Mouse (Mus musculus) ES-Bruce4 (cell line): Measurements from ENCODE around the gene Cttnbp2. TPM values are rescaled to one million over a fixed set of nuclear protein-coding genes. Genes with fewer than 3 reads are reported as not detected.

Experiments
- H3K27ac ChIP-seq: 2 replicates; pipeline ENCODE4 v1.5.1; 2012; ENCODE audit warnings: low read length, inconsistent platforms; ENCODE audit not compliant: insufficient read depth
- H3K27me3 ChIP-seq: 2 replicates; pipeline ENCODE4 v1.6.1; 2012; ENCODE audit warnings: mild to moderate bottlenecking, low read length, inconsistent platforms; ENCODE audit not compliant: control insufficient read depth, poor library complexity, insufficient read depth, severe bottlenecking
- H3K36me3 ChIP-seq: 2 replicates; pipeline ENCODE4 v1.6.1; 2012; ENCODE audit warnings: inconsistent platforms, mild to moderate bottlenecking, low read length, moderate library complexity; ENCODE audit not compliant: control insufficient read depth, poor library complexity, insufficient read depth, severe bottlenecking
- H3K4me1 ChIP-seq: one replicate; pipeline ENCODE4 v1.8.1; 2011; ENCODE audit warnings: low read length; ENCODE audit not compliant: control insufficient read depth, insufficient read depth
- H3K4me3 ChIP-seq: 2 replicates; pipeline ENCODE4 v1.5.1; 2011; ENCODE audit warnings: low read depth, mild to moderate bottlenecking, low read length
- H3K9ac ChIP-seq: 2 replicates; pipeline ENCODE4 v1.6.1; 2012; ENCODE audit warnings: low read depth, mild to moderate bottlenecking, inconsistent platforms; ENCODE audit not compliant: poor library complexity, severe bottlenecking
- H3K9me3 ChIP-seq: replicated peaks from 2 replicates; pipeline ENCODE4 v1.6.1; 2012; ENCODE audit warnings: mild to moderate bottlenecking, low read length, inconsistent platforms; ENCODE audit not compliant: control insufficient read depth, poor library complexity, insufficient read depth, severe bottlenecking
- CTCF ChIP-seq: IDR thresholded peaks from one replicate; pipeline ENCODE4 v1.8.1; 2011; ENCODE audit warnings: low read depth, low read length
- EP300 ChIP-seq: IDR thresholded peaks from 2 replicates; pipeline ENCODE4 v1.6.1; 2011; ENCODE audit warnings: low read depth, low read length; ENCODE audit not compliant: insufficient read depth
- POLR2A ChIP-seq: IDR thresholded peaks from one replicate; pipeline ENCODE4 v1.8.1; 2011; ENCODE audit warnings: low read length; ENCODE audit not compliant: insufficient read depth
- polyA plus RNA-seq: library from polyadenylated mRNA; stranded (reverse); fragments of >200 nt; gene quantifications from 2 replicates; pipeline ENCODE4 v1.2.4, GENCODE M21; 2011; ENCODE audit warnings: low read depth; ENCODE audit not compliant: missing spikeins, insufficient read depth, insufficient read length

Gene Cttnbp2
- polyA plus RNA-seq, 1 experiment = 0.87 TPM

- Histone ChIP-seq H3K4me1 (no peaks in the 10 kb centered on the region), H3K27ac (no peak overlapping the region), H3K4me3 (no peak overlapping the region), H3K9ac (no peak overlapping the region), H3K36me3 (no peaks in the 10 kb centered on the region), H3K27me3 (no peaks in the 10 kb centered on the region), H3K9me3 (no peaks in the 10 kb centered on the region)
- TF ChIP-seq CTCF (no peak), EP300 (no peak), POLR2A (no peak)
These were observed 144.9 kb downstream of the Cttnbp2 start for GRCm38 (mm10) chr6:18369723-18370122.

- H3K36me3 ChIP-seq = no peaks in the 10 kb centered on the region
- H3K9me3 ChIP-seq = no peaks in the 10 kb centered on the region
- no peaks in the 10 kb centered on the region for H3K4me1 ChIP-seq
- no peak overlapping the region for H3K9ac ChIP-seq
- H3K27me3 ChIP-seq = no peaks in the 10 kb centered on the region
- no peak overlapping the region for H3K27ac ChIP-seq
- TF ChIP-seq CTCF (no peak), POLR2A (no peak), EP300 (no peak)
- no peak overlapping the region for H3K4me3 ChIP-seq
These were observed 145.6 kb downstream of the Cttnbp2 start for GRCm38 (mm10) chr6:18369054-18369453.

- no peak for TF ChIP-seq CTCF
- no peak for TF ChIP-seq EP300
- TF ChIP-seq POLR2A = no peak
- H3K9me3 ChIP-seq = no peaks in the 10 kb centered on the region
- H3K27me3 ChIP-seq = no peaks in the 10 kb centered on the region
- H3K36me3 ChIP-seq = no peaks in the 10 kb centered on the region
- H3K4me1 ChIP-seq = no peaks in the 10 kb centered on the region
- H3K9ac ChIP-seq = no peak overlapping the region
- H3K4me3 ChIP-seq = no peak overlapping the region
- no peak overlapping the region for H3K27ac ChIP-seq
These were observed 152.4 kb downstream of the Cttnbp2 start for GRCm38 (mm10) chr6:18362232-18362631.

GRCm38 (mm10) chr6:18360955-18361354 lies 153.7 kb downstream of the Cttnbp2 start:
- no peak overlapping the region for H3K4me3 ChIP-seq
- no peaks in the 10 kb centered on the region for H3K4me1 ChIP-seq
- no peaks in the 10 kb centered on the region for H3K27me3 ChIP-seq
- H3K27ac ChIP-seq = no peak overlapping the region
- no peaks in the 10 kb centered on the region for H3K36me3 ChIP-seq
- H3K9ac ChIP-seq = no peak overlapping the region
- H3K9me3 ChIP-seq = no peaks in the 10 kb centered on the region
- no peak for TF ChIP-seq CTCF
- TF ChIP-seq EP300 = no peak
- no peak for TF ChIP-seq POLR2A

GRCm38 (mm10) chr6:18360154-18360553 lies 154.5 kb downstream of the Cttnbp2 start:
- H3K4me1 ChIP-seq = no peaks in the 10 kb centered on the region
- H3K27ac ChIP-seq = no peak overlapping the region
- TF ChIP-seq POLR2A (no peak), CTCF (no peak), EP300 (no peak)
- no peak overlapping the region for H3K4me3 ChIP-seq
- H3K9me3 ChIP-seq = no peaks in the 10 kb centered on the region
- no peak overlapping the region for H3K9ac ChIP-seq
- no peaks in the 10 kb centered on the region for H3K36me3 ChIP-seq
- H3K27me3 ChIP-seq = no peaks in the 10 kb centered on the region

- TF ChIP-seq POLR2A (no peak), EP300 (no peak), CTCF (no peak)
- no peaks in the 10 kb centered on the region for H3K27me3 ChIP-seq
These were observed 165.3 kb downstream of the Cttnbp2 start for GRCm38 (mm10) chr6:18349153-18349858.

More at GRCm38 (mm10) chr6:18349153-18349858, 165.3 kb downstream of the Cttnbp2 start:
- Histone ChIP-seq H3K9ac (no peak overlapping the region), H3K27ac (no peak overlapping the region), H3K36me3 (no peaks in the 10 kb centered on the region), H3K4me1 (no peaks in the 10 kb centered on the region), H3K4me3 (no peak overlapping the region), H3K9me3 (no peaks in the 10 kb centered on the region)
